Mouse (Mus musculus) hindbrain, embryonic 13.5 days (tissue): ENCODE measurements around the gene Ablim2. TPM values are rescaled to one million over a fixed set of nuclear protein-coding genes. Genes with fewer than 3 reads are reported as not detected.

Experiments used
- ATAC-seq: fragments of 200-750 bp; cut with Nextera tagmentation; 2 replicates; pipeline ENCODE4 v1.8.0; 2017; ENCODE audit warnings: moderate TSS enrichment; ENCODE audit not compliant: low FRiP score
- H3K27ac ChIP-seq: fragments of 300-500 bp; sonication (generic); 2 replicates; pipeline ENCODE4 v1.5.1; 2015; ENCODE audit warnings: inconsistent platforms, mild to moderate bottlenecking, moderate library complexity
- H3K27me3 ChIP-seq: fragments of 300-500 bp; sonication (generic); 2 replicates; pipeline ENCODE4 v1.6.1; 2015; ENCODE audit warnings: mild to moderate bottlenecking, inconsistent platforms
- H3K36me3 ChIP-seq: fragments of 300-500 bp; sonication (generic); 2 replicates; pipeline ENCODE4 v1.6.1; 2015; ENCODE audit warnings: mild to moderate bottlenecking, inconsistent platforms
- H3K4me1 ChIP-seq: fragments of 300-500 bp; sonication (generic); replicated peaks from 2 replicates; pipeline ENCODE4 v1.6.1; 2015; ENCODE audit warnings: inconsistent platforms
- H3K4me2 ChIP-seq: fragments of 300-500 bp; sonication (generic); 2 replicates; pipeline ENCODE4 v1.6.1; 2015; ENCODE audit warnings: inconsistent platforms, mild to moderate bottlenecking, moderate library complexity
- H3K4me3 ChIP-seq: fragments of 300-500 bp; sonication (generic); 2 replicates; pipeline ENCODE4 v1.5.1; 2015; ENCODE audit warnings: mild to moderate bottlenecking, inconsistent platforms
- H3K9ac ChIP-seq: fragments of 300-500 bp; sonication (generic); 2 replicates; pipeline ENCODE4 v1.6.1; 2015; ENCODE audit warnings: mild to moderate bottlenecking, inconsistent platforms
- H3K9me3 ChIP-seq: fragments of 300-500 bp; sonication (generic); 2 replicates; pipeline ENCODE4 v1.6.1; 2016; ENCODE audit warnings: inconsistent platforms
- WGBS: fragments of 180-500 bp; shearing (Covaris S2); methylation state at CpG from one replicate; pipeline ENCODE4 v1.1.7; 2015; 5-methylcytosine and 5-hydroxymethylcytosine counted together
- polyA plus RNA-seq: library from polyadenylated mRNA; unstranded; fragments of >200 nt; fragmentation: Nextera tagmentation; extraction: Ambion mirVana; gene quantifications from 2 replicates; pipeline ENCODE4 v1.2.1, GENCODE M21; 2015

The Ablim2 gene
- polyA plus RNA-seq, 1 experiment from 2014 or later, result 9.5 TPM

- Histone ChIP-seq H3K27ac (no peak overlapping the region), H3K9ac (no peak overlapping the region), H3K4me2 (no peak overlapping the region)
Observed at GRCm38 (mm10) chr5:35725840-35726239, 31.8 kb upstream of the Ablim2 start.

DNA sequence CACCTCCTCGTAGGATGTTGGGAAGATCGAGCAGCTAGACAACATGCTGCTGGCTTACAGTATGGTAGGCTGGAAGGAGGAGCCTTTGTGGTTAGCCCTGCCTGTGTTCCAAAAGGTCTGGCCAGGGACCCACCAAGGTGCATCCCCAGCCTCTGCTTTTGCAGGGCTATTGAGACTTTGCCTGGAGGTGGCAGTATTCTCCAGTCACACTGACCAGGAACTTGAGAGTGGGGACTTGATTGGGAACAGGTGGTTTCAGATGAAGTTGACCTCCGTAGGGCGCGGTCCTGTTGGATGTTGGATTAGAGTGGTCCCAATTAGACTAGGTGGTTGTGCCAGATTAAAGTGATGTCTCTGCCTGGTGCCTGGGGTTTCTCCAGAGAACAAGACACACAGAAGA, 30.2 kb upstream of the Ablim2 start:
- Histone ChIP-seq H3K27me3 (no peaks in the 10 kb centered on the region), H3K4me2 (no peak overlapping the region), H3K9ac (no peak overlapping the region), H3K4me3 (no peak overlapping the region), H3K9me3 (no peaks in the 10 kb centered on the region), H3K27ac (no peak overlapping the region), H3K4me1 (no peaks in the 10 kb centered on the region), H3K36me3 (no peaks in the 10 kb centered on the region)
- 95% methylated on average over 5 of the region's 5 CpGs for WGBS
- no peak for ATAC-seq

More at GRCm38 (mm10) chr5:35725840-35726239, 31.8 kb upstream of the Ablim2 start:
- H3K27me3 ChIP-seq, result no peaks in the 10 kb centered on the region
- no peaks in the 10 kb centered on the region for H3K4me1 ChIP-seq
- WGBS, result 78% methylated on average over 3 of the region's 3 CpGs
- H3K36me3 ChIP-seq, result no peaks in the 10 kb centered on the region
- ATAC-seq, result no peak
- H3K9me3 ChIP-seq, result no peaks in the 10 kb centered on the region
- no peak overlapping the region for H3K4me3 ChIP-seq

GRCm38 (mm10) chr5:35728344-35728956, 29.2 kb upstream of the Ablim2 start:
- Histone ChIP-seq H3K36me3 (no peaks in the 10 kb centered on the region), H3K4me3 (no peak overlapping the region), H3K9me3 (no peaks in the 10 kb centered on the region), H3K4me2 (0 out of 2 replicates have a peak overlapping the region, but pooled peaks have one; percentile 13), H3K27me3 (no peaks in the 10 kb centered on the region), H3K9ac (no peak overlapping the region), H3K27ac (no peak overlapping the region), H3K4me1 (no peaks in the 10 kb centered on the region)
- WGBS, result 92% methylated on average over 12 of the region's 12 CpGs
- ATAC-seq, result no peak

DNA sequence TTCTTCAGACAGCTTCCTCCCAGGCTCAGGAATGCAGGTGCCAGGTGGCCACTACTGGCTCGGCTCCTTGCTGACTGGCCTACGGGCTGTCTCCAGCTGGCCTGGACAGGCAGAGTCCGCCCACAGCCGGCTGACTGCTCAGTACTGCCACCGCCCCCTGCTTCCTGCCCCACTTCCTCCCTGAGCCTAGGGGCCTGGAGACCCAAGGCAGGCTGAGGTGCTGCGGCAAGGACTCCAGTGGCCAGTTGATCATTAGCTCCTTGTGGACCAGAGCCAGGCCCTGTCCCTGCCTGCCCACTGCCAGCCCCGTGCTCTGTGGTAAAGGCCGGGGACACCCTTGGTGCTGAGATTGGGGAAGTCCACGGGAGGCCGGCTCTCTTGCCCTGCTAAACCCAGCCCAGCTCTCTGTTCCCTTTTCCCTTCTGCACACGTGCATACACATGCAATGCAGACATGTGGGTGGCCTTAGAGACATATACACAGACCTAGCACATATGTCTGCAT, 28.7 kb upstream of the Ablim2 start:
- Histone ChIP-seq H3K4me1 (no peaks in the 10 kb centered on the region), H3K9ac (no peak overlapping the region), H3K36me3 (no peaks in the 10 kb centered on the region), H3K9me3 (no peaks in the 10 kb centered on the region), H3K4me3 (no peak overlapping the region), H3K27me3 (no peaks in the 10 kb centered on the region), H3K27ac (peak overlapping the region; percentile 44; the same call in 1 of the 2 replicates), H3K4me2 (no peak overlapping the region)
- ATAC-seq, result 0 out of 2 replicates have a peak, but pooled peaks have one; percentile 46
- 64% methylated on average over 11 of the region's 11 CpGs for WGBS

- no peak overlapping the region for H3K4me2 ChIP-seq
- ATAC-seq, result no peak
- H3K27ac ChIP-seq, result no peak overlapping the region
- no peaks in the 10 kb centered on the region for H3K9me3 ChIP-seq
- H3K4me1 ChIP-seq, result no peaks in the 10 kb centered on the region
- no peak overlapping the region for H3K9ac ChIP-seq
- H3K36me3 ChIP-seq, result no peaks in the 10 kb centered on the region
- WGBS, result 71% methylated on average over 3 of the region's 3 CpGs
- no peaks in the 10 kb centered on the region for H3K27me3 ChIP-seq
- H3K4me3 ChIP-seq, result no peak overlapping the region
Observed at GRCm38 (mm10) chr5:35729844-35730243, 27.8 kb upstream of the Ablim2 start.

GRCm38 (mm10) chr5:35730552-35730951, 27.1 kb upstream of the Ablim2 start:
- Histone ChIP-seq H3K4me2 (no peak overlapping the region), H3K27me3 (no peaks in the 10 kb centered on the region), H3K36me3 (no peaks in the 10 kb centered on the region), H3K27ac (no peak overlapping the region), H3K4me1 (no peaks in the 10 kb centered on the region), H3K4me3 (no peak overlapping the region), H3K9ac (no peak overlapping the region), H3K9me3 (no peaks in the 10 kb centered on the region)
- 79% methylated on average over 1 of the region's 1 CpGs for WGBS
- no peak for ATAC-seq

DNA sequence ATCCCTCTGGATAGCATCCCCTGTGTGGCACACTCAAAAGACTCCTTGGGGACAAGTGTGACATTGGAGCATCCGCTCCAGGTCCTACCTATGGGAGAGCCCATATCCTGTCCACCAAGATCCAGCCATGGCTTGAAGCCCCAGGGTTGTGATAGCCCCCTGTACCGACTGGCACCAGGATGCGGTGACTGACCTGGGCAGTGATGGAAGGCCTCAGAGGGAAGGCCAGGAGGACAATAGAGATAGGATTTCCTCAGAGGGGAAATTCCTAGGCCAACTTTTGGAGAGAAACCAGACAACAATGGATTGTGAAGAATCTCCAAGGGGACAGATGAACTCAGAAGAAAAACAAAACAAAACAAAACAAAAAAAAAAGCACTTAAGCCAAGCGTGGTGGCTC, 26.7 kb upstream of the Ablim2 start:
- no peak overlapping the region for H3K4me2 ChIP-seq
- WGBS, result 90% methylated on average over 4 of the region's 4 CpGs
- no peaks in the 10 kb centered on the region for H3K27me3 ChIP-seq
- no peaks in the 10 kb centered on the region for H3K36me3 ChIP-seq
- H3K4me1 ChIP-seq, result no peaks in the 10 kb centered on the region
- no peak for ATAC-seq
- H3K4me3 ChIP-seq, result no peak overlapping the region
- no peak overlapping the region for H3K27ac ChIP-seq
- no peak overlapping the region for H3K9ac ChIP-seq
- no peaks in the 10 kb centered on the region for H3K9me3 ChIP-seq

DNA sequence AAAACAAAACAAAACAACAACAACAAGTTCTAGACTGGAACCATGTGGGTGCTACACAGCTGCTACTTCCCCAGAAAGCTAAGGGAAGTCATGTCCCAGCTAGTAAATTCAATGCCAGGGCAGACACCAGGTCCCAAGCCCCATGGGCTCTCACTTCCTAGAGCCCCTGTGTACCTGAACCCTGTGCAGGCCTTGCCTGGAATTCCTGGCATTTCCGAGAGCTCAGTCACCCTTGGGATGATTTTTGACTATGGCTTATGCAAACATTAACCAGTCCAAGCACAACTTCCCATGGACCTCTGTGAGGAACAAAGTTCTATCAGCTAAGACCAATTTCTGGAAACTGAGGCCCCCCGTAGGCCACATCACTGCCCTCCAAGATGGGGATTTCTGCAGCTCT, 24.2 kb upstream of the Ablim2 start:
- no peak overlapping the region for H3K4me2 ChIP-seq
- H3K9me3 ChIP-seq, result no peaks in the 10 kb centered on the region
- no peak overlapping the region for H3K4me3 ChIP-seq
- H3K36me3 ChIP-seq, result no peaks in the 10 kb centered on the region
- H3K9ac ChIP-seq, result no peak overlapping the region
- 83% methylated on average over 2 of the region's 2 CpGs for WGBS
- H3K4me1 ChIP-seq, result 0 out of 2 replicates have a peak, but pooled peaks cover 6% of the 10 kb centered on the region
- H3K27ac ChIP-seq, result no peak overlapping the region
- no peaks in the 10 kb centered on the region for H3K27me3 ChIP-seq
- ATAC-seq, result no peak

DNA sequence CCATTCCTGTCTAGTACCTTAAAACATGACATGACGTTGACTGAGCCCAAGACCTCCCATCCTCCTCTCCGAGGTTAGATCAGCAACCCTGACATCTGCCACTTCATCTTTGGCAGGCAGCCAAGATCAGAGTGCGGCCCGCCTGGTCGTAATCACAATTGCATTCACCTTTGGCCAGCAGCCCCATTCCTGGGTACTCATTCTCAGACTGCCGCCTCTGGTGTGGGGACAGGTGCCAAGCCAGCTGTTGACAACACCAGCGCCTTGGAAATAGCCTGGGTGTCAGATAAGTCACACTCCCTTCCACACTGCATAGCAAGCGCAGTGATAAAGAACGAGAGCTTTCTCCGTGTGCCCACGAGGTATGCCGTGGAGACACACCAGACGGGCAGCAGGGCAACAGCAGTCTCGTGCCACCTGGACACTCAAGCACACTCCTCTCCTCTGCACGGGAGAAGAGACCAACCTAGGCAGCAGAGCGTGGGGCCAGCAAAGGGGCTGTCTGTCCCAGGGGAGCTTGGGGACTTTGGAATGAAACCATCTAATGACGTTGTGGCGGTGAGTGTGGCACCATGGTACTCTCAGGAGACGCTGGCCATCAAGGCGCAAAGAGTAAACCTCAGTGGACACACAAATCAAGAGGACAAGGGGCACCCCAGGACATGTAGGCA, 20.3 kb upstream of the Ablim2 start:
- no peaks in the 10 kb centered on the region for H3K36me3 ChIP-seq
- no peak overlapping the region for H3K9ac ChIP-seq
- H3K9me3 ChIP-seq, result no peaks in the 10 kb centered on the region
- H3K4me2 ChIP-seq, result no peak overlapping the region
- no peak for ATAC-seq
- H3K4me3 ChIP-seq, result no peak overlapping the region
- 76% methylated on average over 20 of the region's 20 CpGs for WGBS
- no peak overlapping the region for H3K27ac ChIP-seq
- 0 out of 2 replicates have a peak, but pooled peaks cover 6% of the 10 kb centered on the region for H3K4me1 ChIP-seq
- peaks cover 32% of the 10 kb centered on the region for H3K27me3 ChIP-seq

DNA sequence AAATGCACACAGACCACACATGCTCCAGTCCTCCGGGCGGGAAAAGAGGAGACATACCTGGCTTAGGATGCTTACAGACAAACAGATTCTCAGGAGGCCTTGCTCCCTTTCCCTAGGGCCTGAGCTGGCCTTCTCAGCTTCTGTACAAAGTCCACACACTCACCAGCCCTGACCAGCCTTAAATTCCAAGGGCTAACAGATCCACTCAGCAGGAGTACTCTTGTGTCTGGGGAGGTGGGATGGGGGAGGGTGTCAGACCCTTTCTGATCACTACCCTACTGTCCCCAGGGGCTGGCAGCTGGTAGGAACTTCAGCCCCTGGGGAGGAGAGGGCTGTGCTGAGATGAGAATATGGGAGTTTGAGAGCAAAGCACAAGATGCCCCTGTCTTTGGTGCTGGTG, 18.7 kb upstream of the Ablim2 start:
- Histone ChIP-seq H3K9me3 (no peaks in the 10 kb centered on the region), H3K27ac (no peak overlapping the region), H3K27me3 (peaks cover 34% of the 10 kb centered on the region), H3K4me3 (no peak overlapping the region), H3K4me2 (no peak overlapping the region), H3K36me3 (no peaks in the 10 kb centered on the region), H3K9ac (no peak overlapping the region), H3K4me1 (0 out of 2 replicates have a peak, but pooled peaks cover 6% of the 10 kb centered on the region)
- 80% methylated on average over 2 of the region's 2 CpGs for WGBS
- ATAC-seq, result no peak

DNA sequence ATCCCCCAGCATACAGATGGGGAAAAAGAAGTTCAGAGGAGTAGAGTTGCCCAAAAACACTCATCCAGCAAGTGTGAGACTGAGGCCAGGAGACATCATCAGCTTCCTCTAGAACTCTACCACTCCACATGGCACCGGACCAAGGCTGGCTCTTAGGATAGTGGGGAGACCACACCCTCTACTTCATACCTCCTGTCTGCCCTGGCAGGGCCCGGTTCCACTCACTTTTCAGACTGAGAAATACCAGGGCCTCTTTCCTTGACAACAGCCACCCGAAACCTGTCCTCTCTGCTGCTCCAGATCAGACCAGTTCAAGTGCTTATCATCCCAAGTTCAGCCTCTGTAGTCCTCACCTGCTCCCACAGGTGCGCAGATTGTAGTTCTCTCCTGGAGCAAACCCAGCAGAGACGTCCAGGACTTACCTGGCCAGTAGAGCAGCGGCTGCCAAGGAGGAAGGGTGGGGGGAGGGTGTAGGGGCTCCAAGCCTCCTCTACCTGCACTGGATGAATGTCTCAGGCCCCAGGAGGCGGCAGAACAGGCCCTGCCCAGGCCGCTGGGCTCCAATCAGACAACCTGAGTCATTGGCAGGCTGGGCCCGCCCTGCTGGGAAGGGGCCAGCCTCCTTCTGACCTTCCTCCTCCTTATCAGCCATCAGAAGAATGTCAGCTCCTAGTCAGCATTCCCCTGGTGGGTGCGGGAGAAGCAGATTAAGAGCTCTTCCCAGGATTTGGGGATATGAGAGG, 18.0 kb upstream of the Ablim2 start, which contains the start of gene Sh3tc1:
Gene Sh3tc1, minus strand, starts transcription at position 452 of the 743 bp plus-strand sequence.
- ATAC-seq, result no peak
- WGBS, result 25% methylated on average over 10 of the region's 10 CpGs
- Histone ChIP-seq H3K9ac (no peak within 1 kb of the TSS), H3K9me3 (no peaks in the 10 kb centered on the region), H3K4me2 (no peak within 1 kb of the TSS), H3K27ac (no peak within 1 kb of the TSS), H3K4me1 (0 out of 2 replicates have a peak, but pooled peaks cover 6% of the 10 kb centered on the region), H3K4me3 (no peak within 1 kb of the TSS), H3K27me3 (peaks cover 34% of the 10 kb centered on the region), H3K36me3 (no peaks in the 10 kb centered on the region)

GRCm38 (mm10) chr5:35740716-35741115, 17.0 kb upstream of the Ablim2 start:
- 13% methylated on average over 10 of the region's 10 CpGs for WGBS
- Histone ChIP-seq H3K27ac (no peak overlapping the region), H3K4me2 (no peak overlapping the region), H3K4me1 (0 out of 2 replicates have a peak, but pooled peaks cover 6% of the 10 kb centered on the region), H3K4me3 (no peak overlapping the region), H3K27me3 (peaks cover 34% of the 10 kb centered on the region), H3K36me3 (no peaks in the 10 kb centered on the region), H3K9me3 (no peaks in the 10 kb centered on the region), H3K9ac (no peak overlapping the region)
- ATAC-seq, result no peak
